Mouse (Mus musculus): ENCODE measurements around the gene Zdhhc21. TPM values are rescaled to one million over a fixed set of nuclear protein-coding genes. Genes with fewer than 3 reads are reported as not detected.

Gene Zdhhc21
- polyA plus RNA-seq, 1 experiment from 2014 or later = 14.3 TPM

- WGBS = 94% methylated on average over 3 of the region's 3 CpGs
- H3K4me2 ChIP-seq (replicated peaks; ENCODE audit: low read depth, low read length) = no peak overlapping the region
- no peaks in the 10 kb centered on the region for H3K27me3 ChIP-seq (ENCODE audit: control insufficient read depth, insufficient read depth, low read length)
- no peaks in the 10 kb centered on the region; the same call in 1 of the 2 replicates for H3K4me1 ChIP-seq (ENCODE audit: control insufficient read depth, insufficient read depth, low read length)
- H3K36me3 ChIP-seq (ENCODE audit: control insufficient read depth, insufficient read depth, low read length) = no peaks in the 10 kb centered on the region; the same call in 1 of the 2 replicates
- no peak for ATAC-seq (ENCODE audit: low FRiP score, low TSS enrichment)
- no peaks in the 10 kb centered on the region for H3K9me3 ChIP-seq (ENCODE audit: control insufficient read depth, low read length)
- H3K4me3 ChIP-seq (ENCODE audit: low read length) = no peak overlapping the region
- no peak overlapping the region for H3K9ac ChIP-seq (ENCODE audit: low read depth, low read length)
- H3K27ac ChIP-seq (ENCODE audit: low read depth, low read length) = no peak overlapping the region
Observed at GRCm38 (mm10) chr4:82856986-82857385, 2.8 kb downstream of the Zdhhc21 start.

GRCm38 (mm10) chr4:82853809-82854208, 5.9 kb downstream of the Zdhhc21 start:
- H3K36me3 ChIP-seq (ENCODE audit: control insufficient read depth, insufficient read depth, low read length) = no peaks in the 10 kb centered on the region; the same call in 1 of the 2 replicates
- no peaks in the 10 kb centered on the region for H3K9me3 ChIP-seq (ENCODE audit: control insufficient read depth, low read length)
- no peak overlapping the region for H3K27ac ChIP-seq (ENCODE audit: low read depth, low read length)
- WGBS = 93% methylated on average over 2 of the region's 2 CpGs
- no peak overlapping the region for H3K4me3 ChIP-seq (ENCODE audit: low read length)
- no peak overlapping the region for H3K9ac ChIP-seq (ENCODE audit: low read depth, low read length)
- H3K27me3 ChIP-seq (ENCODE audit: control insufficient read depth, insufficient read depth, low read length) = no peaks in the 10 kb centered on the region
- H3K4me1 ChIP-seq (ENCODE audit: control insufficient read depth, insufficient read depth, low read length) = peaks cover 2% of the 10 kb centered on the region; the same call in 1 of the 2 replicates
- H3K4me2 ChIP-seq (replicated peaks; ENCODE audit: low read depth, low read length) = no peak overlapping the region
- ATAC-seq (ENCODE audit: low FRiP score, low TSS enrichment) = no peak

GRCm38 (mm10) chr4:82848552-82849234, 11.1 kb downstream of the Zdhhc21 start:
- Histone ChIP-seq H3K4me2 (replicated peaks; ENCODE audit: low read depth, low read length) (no peak overlapping the region), H3K9me3 (ENCODE audit: control insufficient read depth, low read length) (no peaks in the 10 kb centered on the region), H3K9ac (ENCODE audit: low read depth, low read length) (no peak overlapping the region), H3K4me3 (ENCODE audit: low read length) (no peak overlapping the region), H3K36me3 (ENCODE audit: control insufficient read depth, insufficient read depth, low read length) (peaks cover 8% of the 10 kb centered on the region; the same call in 1 of the 2 replicates), H3K4me1 (ENCODE audit: control insufficient read depth, insufficient read depth, low read length) (0 out of 2 replicates have a peak, but pooled peaks cover 2% of the 10 kb centered on the region), H3K27me3 (ENCODE audit: control insufficient read depth, insufficient read depth, low read length) (no peaks in the 10 kb centered on the region), H3K27ac (ENCODE audit: low read depth, low read length) (no peak overlapping the region)
- no peak for ATAC-seq (ENCODE audit: low FRiP score, low TSS enrichment)
- 55% methylated on average over 5 of the region's 5 CpGs for WGBS

GRCm38 (mm10) chr4:82837526-82838240, 22.1 kb downstream of the Zdhhc21 start:
- ATAC-seq (ENCODE audit: low FRiP score, low TSS enrichment) = no peak
- Histone ChIP-seq H3K27me3 (ENCODE audit: control insufficient read depth, insufficient read depth, low read length) (no peaks in the 10 kb centered on the region), H3K9me3 (ENCODE audit: control insufficient read depth, low read length) (no peaks in the 10 kb centered on the region), H3K9ac (ENCODE audit: low read depth, low read length) (no peak overlapping the region), H3K4me1 (ENCODE audit: control insufficient read depth, insufficient read depth, low read length) (no peaks in the 10 kb centered on the region), H3K4me3 (ENCODE audit: low read length) (no peak overlapping the region), H3K36me3 (ENCODE audit: control insufficient read depth, insufficient read depth, low read length) (peaks cover 16% of the 10 kb centered on the region), H3K4me2 (replicated peaks; ENCODE audit: low read depth, low read length) (no peak overlapping the region), H3K27ac (ENCODE audit: low read depth, low read length) (no peak overlapping the region)
- WGBS = 88% methylated on average over 3 of the region's 3 CpGs

- Histone ChIP-seq H3K36me3 (ENCODE audit: control insufficient read depth, insufficient read depth, low read length) (peaks cover 15% of the 10 kb centered on the region; the same call in 1 of the 2 replicates), H3K27ac (ENCODE audit: low read depth, low read length) (no peak overlapping the region), H3K9me3 (ENCODE audit: control insufficient read depth, low read length) (no peaks in the 10 kb centered on the region), H3K4me2 (replicated peaks; ENCODE audit: low read depth, low read length) (no peak overlapping the region), H3K4me1 (ENCODE audit: control insufficient read depth, insufficient read depth, low read length) (no peaks in the 10 kb centered on the region), H3K27me3 (ENCODE audit: control insufficient read depth, insufficient read depth, low read length) (no peaks in the 10 kb centered on the region), H3K9ac (ENCODE audit: low read depth, low read length) (no peak overlapping the region), H3K4me3 (ENCODE audit: low read length) (no peak overlapping the region)
- WGBS = over 99% methylated on average over 2 of the region's 2 CpGs
- no peak for ATAC-seq (ENCODE audit: low FRiP score, low TSS enrichment)
Observed at GRCm38 (mm10) chr4:82831155-82831554, 28.6 kb downstream of the Zdhhc21 start.

GRCm38 (mm10) chr4:82829429-82829828, 30.3 kb downstream of the Zdhhc21 start:
- no peak for ATAC-seq (ENCODE audit: low FRiP score, low TSS enrichment)
- WGBS = 44% methylated on average over 5 of the region's 5 CpGs
- H3K4me1 ChIP-seq (ENCODE audit: control insufficient read depth, insufficient read depth, low read length) = no peaks in the 10 kb centered on the region
- H3K4me3 ChIP-seq (ENCODE audit: low read length) = no peak overlapping the region
- H3K9me3 ChIP-seq (ENCODE audit: control insufficient read depth, low read length) = no peaks in the 10 kb centered on the region
- no peak overlapping the region for H3K9ac ChIP-seq (ENCODE audit: low read depth, low read length)
- peaks cover 9% of the 10 kb centered on the region; the same call in 1 of the 2 replicates for H3K36me3 ChIP-seq (ENCODE audit: control insufficient read depth, insufficient read depth, low read length)
- H3K27me3 ChIP-seq (ENCODE audit: control insufficient read depth, insufficient read depth, low read length) = no peaks in the 10 kb centered on the region
- no peak overlapping the region for H3K4me2 ChIP-seq (replicated peaks; ENCODE audit: low read depth, low read length)
- H3K27ac ChIP-seq (ENCODE audit: low read depth, low read length) = no peak overlapping the region

- no peaks in the 10 kb centered on the region for H3K4me1 ChIP-seq (ENCODE audit: control insufficient read depth, insufficient read depth, low read length)
- no peak overlapping the region for H3K4me3 ChIP-seq (ENCODE audit: low read length)
- H3K9me3 ChIP-seq (ENCODE audit: control insufficient read depth, low read length) = no peaks in the 10 kb centered on the region
- H3K27me3 ChIP-seq (ENCODE audit: control insufficient read depth, insufficient read depth, low read length) = no peaks in the 10 kb centered on the region
- H3K27ac ChIP-seq (ENCODE audit: low read depth, low read length) = no peak overlapping the region
- ATAC-seq (ENCODE audit: low FRiP score, low TSS enrichment) = no peak
- H3K36me3 ChIP-seq (ENCODE audit: control insufficient read depth, insufficient read depth, low read length) = peaks cover 9% of the 10 kb centered on the region; the same call in 1 of the 2 replicates
- no peak overlapping the region for H3K4me2 ChIP-seq (replicated peaks; ENCODE audit: low read depth, low read length)
- 61% methylated on average over 2 of the region's 2 CpGs for WGBS
- no peak overlapping the region for H3K9ac ChIP-seq (ENCODE audit: low read depth, low read length)
Observed at GRCm38 (mm10) chr4:82827001-82827400, 32.8 kb downstream of the Zdhhc21 start.

- ATAC-seq (ENCODE audit: low FRiP score, low TSS enrichment) = no peak
- Histone ChIP-seq H3K36me3 (ENCODE audit: control insufficient read depth, insufficient read depth, low read length) (no peaks in the 10 kb centered on the region), H3K9me3 (ENCODE audit: control insufficient read depth, low read length) (no peaks in the 10 kb centered on the region), H3K4me3 (ENCODE audit: low read length) (no peak overlapping the region), H3K27ac (ENCODE audit: low read depth, low read length) (no peak overlapping the region), H3K4me1 (ENCODE audit: control insufficient read depth, insufficient read depth, low read length) (0 out of 2 replicates have a peak, but pooled peaks cover 2% of the 10 kb centered on the region), H3K4me2 (replicated peaks; ENCODE audit: low read depth, low read length) (no peak overlapping the region), H3K9ac (ENCODE audit: low read depth, low read length) (no peak overlapping the region), H3K27me3 (ENCODE audit: control insufficient read depth, insufficient read depth, low read length) (no peaks in the 10 kb centered on the region)
- whole genome bisulfite sequencing = 85% methylated on average over 5 of the region's 5 CpGs
Observed at GRCm38 (mm10) chr4:82817833-82818232, 41.9 kb downstream of the Zdhhc21 start.

- Histone ChIP-seq H3K9ac (ENCODE audit: low read depth, low read length) (no peak overlapping the region), H3K27ac (ENCODE audit: low read depth, low read length) (no peak overlapping the region), H3K27me3 (ENCODE audit: control insufficient read depth, insufficient read depth, low read length) (no peaks in the 10 kb centered on the region), H3K9me3 (ENCODE audit: control insufficient read depth, low read length) (no peaks in the 10 kb centered on the region), H3K4me2 (replicated peaks; ENCODE audit: low read depth, low read length) (no peak overlapping the region), H3K36me3 (ENCODE audit: control insufficient read depth, insufficient read depth, low read length) (no peaks in the 10 kb centered on the region), H3K4me3 (ENCODE audit: low read length) (no peak overlapping the region), H3K4me1 (ENCODE audit: control insufficient read depth, insufficient read depth, low read length) (0 out of 2 replicates have a peak, but pooled peaks cover 2% of the 10 kb centered on the region)
- WGBS = 54% methylated on average over 8 of the region's 8 CpGs
- no peak for ATAC-seq (ENCODE audit: low FRiP score, low TSS enrichment)
Observed at GRCm38 (mm10) chr4:82816351-82816750, 43.4 kb downstream of the Zdhhc21 start.
